Mouse (Mus musculus) midbrain, embryonic 13.5 days (tissue): ENCODE data around the gene Adamtsl5. TPM values are rescaled to one million over a fixed set of nuclear protein-coding genes. Genes with fewer than 3 reads are reported as not detected.

Source experiments
- ATAC-seq: fragments of 200-750 bp; cut with Nextera tagmentation; 2 replicates; pipeline ENCODE4 v1.8.0; 2017; ENCODE audit warnings: mild to moderate bottlenecking, moderate TSS enrichment, moderate library complexity
- H3K27ac ChIP-seq: fragments of 300-500 bp; sonication (generic); 2 replicates; pipeline ENCODE4 v1.5.1; 2015; ENCODE audit warnings: inconsistent platforms, mild to moderate bottlenecking, moderate library complexity
- H3K27me3 ChIP-seq: fragments of 300-500 bp; sonication (generic); 2 replicates; pipeline ENCODE4 v1.6.1; 2015; ENCODE audit warnings: mild to moderate bottlenecking, inconsistent platforms
- H3K36me3 ChIP-seq: fragments of 300-500 bp; sonication (generic); 2 replicates; pipeline ENCODE4 v1.6.1; 2015; ENCODE audit warnings: mild to moderate bottlenecking, inconsistent platforms
- H3K4me1 ChIP-seq: fragments of 300-500 bp; sonication (generic); replicated peaks from 2 replicates; pipeline ENCODE4 v1.6.1; 2015; ENCODE audit warnings: inconsistent platforms
- H3K4me2 ChIP-seq: fragments of 300-500 bp; sonication (generic); replicated peaks from 2 replicates; pipeline ENCODE4 v1.6.1; 2015; ENCODE audit warnings: moderate library complexity, mild to moderate bottlenecking, inconsistent platforms
- H3K4me3 ChIP-seq: fragments of 300-500 bp; sonication (generic); replicated peaks from 2 replicates; pipeline ENCODE4 v1.5.1; 2015; ENCODE audit warnings: mild to moderate bottlenecking, inconsistent platforms
- H3K9ac ChIP-seq: fragments of 300-500 bp; sonication (generic); replicated peaks from 2 replicates; pipeline ENCODE4 v1.6.1; 2015; ENCODE audit warnings: mild to moderate bottlenecking, inconsistent platforms
- H3K9me3 ChIP-seq: fragments of 300-500 bp; sonication (generic); 2 replicates; pipeline ENCODE4 v1.6.1; 2016; ENCODE audit warnings: mild to moderate bottlenecking, inconsistent platforms
- WGBS: fragments of 180-500 bp; shearing (Covaris S2); methylation state at CpG from one replicate; pipeline ENCODE4 v1.1.7; 2015; 5-methylcytosine and 5-hydroxymethylcytosine counted together
- polyA plus RNA-seq: library from polyadenylated mRNA; unstranded; fragments of >200 nt; fragmentation: Nextera tagmentation; extraction: Ambion mirVana; gene quantifications from 2 replicates; pipeline ENCODE4 v1.2.1, GENCODE M21; 2015

The Adamtsl5 gene
- 0.39 and 0.61 TPM in 2 replicates for polyA plus RNA-seq

GRCm38 (mm10) chr10:80348244-80348781 is at the start of gene Adamtsl5:
Adamtsl5 (minus strand) TSS chr10:80348412.
- H3K4me3 ChIP-seq, result peak within 1 kb of the TSS; percentile 18
- no peak; the same call in 1 of the 2 replicates for ATAC-seq
- under 1% methylated on average over 42 of the region's 42 CpGs for WGBS
- peaks cover 99% of the 10 kb centered on the region for H3K27me3 ChIP-seq
- peaks cover 23% of the 10 kb centered on the region for H3K4me1 ChIP-seq
- no peaks in the 10 kb centered on the region for H3K9me3 ChIP-seq
- H3K27ac ChIP-seq, result no peak within 1 kb of the TSS
- H3K4me2 ChIP-seq, result peak within 1 kb of the TSS; percentile 27
- H3K36me3 ChIP-seq, result no peaks in the 10 kb centered on the region
- H3K9ac ChIP-seq, result no peak within 1 kb of the TSS; the same call in 1 of the 2 replicates

- 49% methylated on average over 8 of the region's 8 CpGs for WGBS
- H3K9ac ChIP-seq, result peak overlapping the region; percentile 95
- peak overlapping the region; percentile 64 for H3K4me3 ChIP-seq
- peak overlapping the region; percentile 89 for H3K4me2 ChIP-seq
- no peaks in the 10 kb centered on the region for H3K27me3 ChIP-seq
- no peak for ATAC-seq
- H3K36me3 ChIP-seq, result peaks cover 51% of the 10 kb centered on the region
- peaks cover 41% of the 10 kb centered on the region for H3K4me1 ChIP-seq
- H3K9me3 ChIP-seq, result no peaks in the 10 kb centered on the region
- peak overlapping the region; percentile 99 for H3K27ac ChIP-seq
These were observed 49.4 kb upstream of the Adamtsl5 start for GRCm38 (mm10) chr10:80397524-80398173.

GRCm38 (mm10) chr10:80396822-80397523 is 48.8 kb upstream of the Adamtsl5 start:
- Histone ChIP-seq H3K27ac (peak overlapping the region; percentile 99), H3K27me3 (no peaks in the 10 kb centered on the region), H3K9me3 (no peaks in the 10 kb centered on the region), H3K4me1 (peaks cover 41% of the 10 kb centered on the region), H3K4me2 (peak overlapping the region; percentile 89), H3K4me3 (peak overlapping the region; percentile 64), H3K9ac (peak overlapping the region; percentile 95), H3K36me3 (peaks cover 51% of the 10 kb centered on the region)
- WGBS, result 91% methylated on average over 11 of the region's 11 CpGs
- no peak for ATAC-seq

- Histone ChIP-seq H3K36me3 (peaks cover 64% of the 10 kb centered on the region), H3K4me1 (peaks cover 30% of the 10 kb centered on the region), H3K27ac (no peak overlapping the region), H3K9ac (no peak overlapping the region), H3K9me3 (no peaks in the 10 kb centered on the region), H3K4me3 (no peak overlapping the region), H3K27me3 (no peaks in the 10 kb centered on the region), H3K4me2 (no peak overlapping the region)
- 96% methylated on average over 35 of the region's 35 CpGs for WGBS
- no peak for ATAC-seq
These were observed 46.9 kb upstream of the Adamtsl5 start for GRCm38 (mm10) chr10:80395025-80395627.

- Histone ChIP-seq H3K4me3 (no peak overlapping the region), H3K4me1 (peaks cover 29% of the 10 kb centered on the region), H3K36me3 (peaks cover 68% of the 10 kb centered on the region), H3K27ac (no peak overlapping the region), H3K9me3 (no peaks in the 10 kb centered on the region), H3K9ac (no peak overlapping the region), H3K4me2 (no peak overlapping the region), H3K27me3 (no peaks in the 10 kb centered on the region)
- 98% methylated on average over 5 of the region's 5 CpGs for WGBS
- ATAC-seq, result no peak
These were observed 44.5 kb upstream of the Adamtsl5 start for GRCm38 (mm10) chr10:80392687-80393086.

- Histone ChIP-seq H3K4me2 (no peak overlapping the region), H3K4me1 (peaks cover 10% of the 10 kb centered on the region), H3K27me3 (no peaks in the 10 kb centered on the region), H3K9ac (no peak overlapping the region), H3K9me3 (no peaks in the 10 kb centered on the region), H3K4me3 (no peak overlapping the region), H3K36me3 (peaks cover 60% of the 10 kb centered on the region), H3K27ac (no peak overlapping the region)
- WGBS, result 87% methylated on average over 9 of the region's 9 CpGs
- no peak for ATAC-seq
These were observed 42.5 kb upstream of the Adamtsl5 start for GRCm38 (mm10) chr10:80390697-80391096.

GRCm38 (mm10) chr10:80389185-80389708 is 41.0 kb upstream of the Adamtsl5 start:
- Histone ChIP-seq H3K4me2 (no peak overlapping the region), H3K27ac (no peak overlapping the region), H3K27me3 (no peaks in the 10 kb centered on the region), H3K9me3 (no peaks in the 10 kb centered on the region), H3K36me3 (peaks cover 56% of the 10 kb centered on the region), H3K4me3 (no peak overlapping the region), H3K9ac (no peak overlapping the region), H3K4me1 (peaks cover 19% of the 10 kb centered on the region)
- 78% methylated on average over 4 of the region's 4 CpGs for WGBS
- no peak for ATAC-seq

GRCm38 (mm10) chr10:80388731-80389130 is 40.5 kb upstream of the Adamtsl5 start:
- no peak for ATAC-seq
- no peaks in the 10 kb centered on the region for H3K27me3 ChIP-seq
- 25% methylated on average over 2 of the region's 2 CpGs for WGBS

GRCm38 (mm10) chr10:80387522-80387959 is 39.3 kb upstream of the Adamtsl5 start, which contains the start of gene Mex3d:
Mex3d (minus strand) TSS chr10:80387659.
- peak within 1 kb of the TSS; percentile 100 for H3K4me3 ChIP-seq
- H3K4me1 ChIP-seq, result peaks cover 36% of the 10 kb centered on the region
- H3K9ac ChIP-seq, result peak within 1 kb of the TSS; percentile 100
- H3K36me3 ChIP-seq, result peaks cover 56% of the 10 kb centered on the region
- H3K27ac ChIP-seq, result peak within 1 kb of the TSS; percentile 99
- no peaks in the 10 kb centered on the region for H3K9me3 ChIP-seq
- no peaks in the 10 kb centered on the region for H3K27me3 ChIP-seq
- peak within 1 kb of the TSS; percentile 98 for H3K4me2 ChIP-seq
- peak; percentile 32; the same call in 1 of the 2 replicates for ATAC-seq
- 0% methylated on average over 7 of the region's 61 CpGs for WGBS

More at GRCm38 (mm10) chr10:80388731-80389130, 40.5 kb upstream of the Adamtsl5 start:
- Histone ChIP-seq H3K9ac (no peak overlapping the region), H3K36me3 (peaks cover 56% of the 10 kb centered on the region), H3K9me3 (no peaks in the 10 kb centered on the region), H3K4me2 (peak overlapping the region; percentile 98; the same call in 1 of the 2 replicates), H3K4me3 (peak overlapping the region; percentile 100; the same call in 1 of the 2 replicates), H3K4me1 (peaks cover 24% of the 10 kb centered on the region), H3K27ac (peak overlapping the region; percentile 59; the same call in 1 of the 2 replicates)

- Histone ChIP-seq H3K4me2 (peak overlapping the region; percentile 98), H3K27me3 (no peaks in the 10 kb centered on the region), H3K9me3 (no peaks in the 10 kb centered on the region), H3K9ac (peak overlapping the region; percentile 100), H3K36me3 (peaks cover 56% of the 10 kb centered on the region), H3K4me3 (peak overlapping the region; percentile 100), H3K27ac (peak overlapping the region; percentile 99), H3K4me1 (peaks cover 40% of the 10 kb centered on the region)
- ATAC-seq, result no peak
- under 1% methylated on average over 69 of the region's 94 CpGs for WGBS
These were observed 38.7 kb upstream of the Adamtsl5 start for GRCm38 (mm10) chr10:80386735-80387471.
